Mouse (Mus musculus) forebrain, embryonic 11.5 days (tissue): ENCODE measurements around the gene Ankrd13c. TPM values are rescaled to one million over a fixed set of nuclear protein-coding genes. Genes with fewer than 3 reads are reported as not detected.

Source experiments
- ATAC-seq: fragments of 200-750 bp; cut with Nextera tagmentation; replicated peaks from 2 replicates; pipeline ENCODE4 v1.8.0; 2017; ENCODE audit warnings: moderate TSS enrichment; ENCODE audit not compliant: low FRiP score
- DNase-seq: peaks from one replicate; pipeline ENCODE4 v3.0.0-alpha.2; 2017; ENCODE audit warnings: low spot score
- H3K27ac ChIP-seq: fragments of 300-500 bp; sonication (generic); 2 replicates; pipeline ENCODE4 v1.5.1; 2014; ENCODE audit warnings: low read depth, low read length
- H3K27me3 ChIP-seq: fragments of 300-500 bp; sonication (generic); 2 replicates; pipeline ENCODE4 v1.6.1; 2014; ENCODE audit warnings: mild to moderate bottlenecking, low read length, mixed read lengths; ENCODE audit not compliant: control insufficient read depth, insufficient read depth
- H3K36me3 ChIP-seq: fragments of 300-500 bp; sonication (generic); 2 replicates; pipeline ENCODE4 v1.6.1; 2014; ENCODE audit warnings: mild to moderate bottlenecking, low read length, moderate library complexity, mixed read lengths; ENCODE audit not compliant: control insufficient read depth, insufficient read depth
- H3K4me1 ChIP-seq: fragments of 300-500 bp; sonication (generic); replicated peaks from 2 replicates; pipeline ENCODE4 v1.6.1; 2014; ENCODE audit warnings: low read length, mixed read lengths; ENCODE audit not compliant: control insufficient read depth, insufficient read depth
- H3K4me2 ChIP-seq: fragments of 300-500 bp; sonication (generic); 2 replicates; pipeline ENCODE4 v1.6.1; 2014; ENCODE audit warnings: low read depth, mild to moderate bottlenecking, low read length, moderate library complexity, mixed read lengths; ENCODE audit not compliant: severe bottlenecking
- H3K4me3 ChIP-seq: fragments of 300-500 bp; sonication (generic); 2 replicates; pipeline ENCODE4 v1.5.1; 2014; ENCODE audit warnings: low read depth, low read length
- H3K9ac ChIP-seq: fragments of 300-500 bp; sonication (generic); 2 replicates; pipeline ENCODE4 v1.6.1; 2014; ENCODE audit warnings: low read length
- H3K9me3 ChIP-seq: fragments of 300-500 bp; sonication (generic); 2 replicates; pipeline ENCODE4 v1.6.1; 2016; ENCODE audit warnings: low read length, mixed read lengths; ENCODE audit not compliant: control insufficient read depth
- WGBS: fragments of 180-500 bp; shearing (Covaris S2); extraction: QIAGEN DNeasy Blood & Tissue Kit; methylation state at CpG from one replicate; pipeline ENCODE4 v1.1.7; 2014; 5-methylcytosine and 5-hydroxymethylcytosine counted together
- polyA plus RNA-seq: library from polyadenylated mRNA; unstranded; fragments of >200 nt; fragmentation: Nextera tagmentation; extraction: Ambion mirVana; gene quantifications from 2 replicates; pipeline ENCODE4 v1.2.1, GENCODE M21; 2014

Ankrd13c gene
- polyA plus RNA-seq, 1 experiment from 2014 or later = 28.5 TPM

- Histone ChIP-seq H3K4me3 (no peak overlapping the region), H3K9ac (no peak overlapping the region), H3K4me1 (no peaks in the 10 kb centered on the region), H3K4me2 (no peak overlapping the region), H3K36me3 (no peaks in the 10 kb centered on the region), H3K9me3 (no peaks in the 10 kb centered on the region), H3K27me3 (no peaks in the 10 kb centered on the region), H3K27ac (no peak overlapping the region)
- DNase-seq (no peak), ATAC-seq (no peak)
- WGBS = 81% methylated on average over 3 of the region's 3 CpGs
Measured at GRCm38 (mm10) chr3:157923268-157923835, 23.7 kb upstream of the Ankrd13c start.

GRCm38 (mm10) chr3:157924692-157925328 lies 22.2 kb upstream of the Ankrd13c start, which contains the start of gene Cth:
Cth (minus strand) TSS chr3:157925077.
- whole genome bisulfite sequencing = under 1% methylated on average over 30 of the region's 30 CpGs
- Histone ChIP-seq H3K9ac (peak within 1 kb of the TSS; percentile 55), H3K27ac (no peak within 1 kb of the TSS), H3K36me3 (no peaks in the 10 kb centered on the region), H3K9me3 (no peaks in the 10 kb centered on the region), H3K4me3 (peak within 1 kb of the TSS; percentile 46), H3K27me3 (no peaks in the 10 kb centered on the region), H3K4me2 (peak within 1 kb of the TSS; percentile 87), H3K4me1 (no peaks in the 10 kb centered on the region)
- ATAC-seq (peak; percentile 100), DNase-seq (peak; percentile 95)

GRCm38 (mm10) chr3:157925706-157926510 lies 21.1 kb upstream of the Ankrd13c start:
- Histone ChIP-seq H3K9ac (no peak overlapping the region), H3K4me3 (no peak overlapping the region), H3K27ac (no peak overlapping the region), H3K27me3 (no peaks in the 10 kb centered on the region), H3K4me1 (no peaks in the 10 kb centered on the region), H3K9me3 (no peaks in the 10 kb centered on the region), H3K36me3 (no peaks in the 10 kb centered on the region), H3K4me2 (no peak overlapping the region)
- 80% methylated on average over 14 of the region's 14 CpGs for WGBS
- no peak for DNase-seq
- no peak for ATAC-seq

- WGBS = 66% methylated on average over 2 of the region's 2 CpGs
- no peak overlapping the region for H3K9ac ChIP-seq
- DNase-seq = no peak
- no peaks in the 10 kb centered on the region for H3K27me3 ChIP-seq
- H3K4me3 ChIP-seq = no peak overlapping the region
- no peaks in the 10 kb centered on the region for H3K9me3 ChIP-seq
- no peaks in the 10 kb centered on the region for H3K36me3 ChIP-seq
- no peak overlapping the region for H3K4me2 ChIP-seq
- H3K4me1 ChIP-seq = no peaks in the 10 kb centered on the region
- ATAC-seq = no peak
- H3K27ac ChIP-seq = no peak overlapping the region
Measured at GRCm38 (mm10) chr3:157926761-157927160, 20.3 kb upstream of the Ankrd13c start.

GRCm38 (mm10) chr3:157928731-157929130 lies 18.3 kb upstream of the Ankrd13c start:
- Histone ChIP-seq H3K36me3 (no peaks in the 10 kb centered on the region), H3K9me3 (no peaks in the 10 kb centered on the region), H3K4me3 (no peak overlapping the region), H3K4me2 (no peak overlapping the region), H3K9ac (no peak overlapping the region), H3K27ac (no peak overlapping the region), H3K27me3 (no peaks in the 10 kb centered on the region), H3K4me1 (no peaks in the 10 kb centered on the region)
- no peak for ATAC-seq
- WGBS = 88% methylated on average over 2 of the region's 2 CpGs
- no peak for DNase-seq

- no peak for ATAC-seq
- Histone ChIP-seq H3K9me3 (no peaks in the 10 kb centered on the region), H3K4me2 (no peak overlapping the region), H3K4me3 (no peak overlapping the region), H3K4me1 (no peaks in the 10 kb centered on the region), H3K9ac (no peak overlapping the region), H3K27ac (no peak overlapping the region), H3K36me3 (no peaks in the 10 kb centered on the region), H3K27me3 (no peaks in the 10 kb centered on the region)
- WGBS = 85% methylated on average over 1 of the region's 1 CpGs
- DNase-seq = no peak
Measured at GRCm38 (mm10) chr3:157929417-157929816, 17.6 kb upstream of the Ankrd13c start.

GRCm38 (mm10) chr3:157931592-157931991 lies 15.4 kb upstream of the Ankrd13c start:
- Histone ChIP-seq H3K27me3 (no peaks in the 10 kb centered on the region), H3K4me3 (no peak overlapping the region), H3K36me3 (no peaks in the 10 kb centered on the region), H3K4me2 (no peak overlapping the region), H3K27ac (no peak overlapping the region), H3K9ac (no peak overlapping the region), H3K4me1 (no peaks in the 10 kb centered on the region), H3K9me3 (no peaks in the 10 kb centered on the region)
- no peak for ATAC-seq
- 64% methylated on average over 3 of the region's 3 CpGs for WGBS
- DNase-seq = no peak

GRCm38 (mm10) chr3:157932074-157932473 lies 15.0 kb upstream of the Ankrd13c start:
- DNase-seq (no peak), ATAC-seq (no peak)
- Histone ChIP-seq H3K4me2 (no peak overlapping the region), H3K9me3 (no peaks in the 10 kb centered on the region), H3K9ac (no peak overlapping the region), H3K4me3 (no peak overlapping the region), H3K4me1 (no peaks in the 10 kb centered on the region), H3K27ac (no peak overlapping the region), H3K27me3 (no peaks in the 10 kb centered on the region), H3K36me3 (no peaks in the 10 kb centered on the region)
- WGBS = 45% methylated on average over 3 of the region's 3 CpGs
